Mouse (Mus musculus) small intestine, adult 2 months (tissue): ENCODE measurements around the gene Ngb.

Experiments
- CTCF ChIP-seq: fragments of 200-500 bp; IDR thresholded peaks from 2 replicates; pipeline ENCODE4 v1.5.1; 2012; ENCODE audit warnings: low read depth, mild to moderate bottlenecking, control low read depth, inconsistent platforms, low read length, moderate library complexity, mixed read lengths; ENCODE audit not compliant: insufficient replicate concordance, insufficient read length; ENCODE audit errors: extremely low read depth
- POLR2A ChIP-seq: fragments of 200-500 bp; IDR thresholded peaks from 2 replicates; pipeline ENCODE4 v1.6.1; 2012; ENCODE audit warnings: low read depth, mild to moderate bottlenecking, control low read depth, inconsistent platforms, low read length, moderate library complexity

GRCm38 (mm10) chr12:87103471-87103870 is 1.1 kb upstream of the Ngb start:
- TF ChIP-seq CTCF (no peak), POLR2A (no peak)
